Mouse (Mus musculus) heart, postnatal 10 days (tissue): ENCODE data around the gene Tmem119. TPM values are rescaled to one million over a fixed set of nuclear protein-coding genes. Genes with fewer than 3 reads are reported as not detected.
"Not testable (repeated sequence)": the region's sequence is repeated elsewhere in the genome, so short reads cannot be mapped to it uniquely, and the experiment has no call there.

Experiments
- DNase-seq, 2 experiments: peaks; one replicate each; pipeline ENCODE4 v3.0.0; 2021
- intact Hi-C: fragments of 180-260 bp; cut with DNase I; formaldehyde crosslinking; loops from one replicate; pipeline ENCODE4 v1.15.1; 2025
- total RNA-seq, 2 experiments: library from RNA; stranded (reverse); gene quantifications; 2 replicates each; pipeline ENCODE4 v1.2.3; 2021

The Tmem119 gene
- total RNA-seq, 2 experiments from 2014 or later: 14.6 to 18.5 TPM

- intact Hi-C loops: no loop called here
- no peak for DNase-seq
Observed at GRCm38 (mm10) chr5:113824228-113824627, 23.9 kb upstream of the Tmem119 start.

GRCm38 (mm10) chr5:113818572-113818971, 18.3 kb upstream of the Tmem119 start:
- intact Hi-C loops: no loop called here

GRCm38 (mm10) chr5:113815638-113816152, 15.4 kb upstream of the Tmem119 start:
- DNase-seq: peak; percentile 69 to 86
- intact Hi-C loops: loop anchor here (1.0 to 2.0 kb wide), 2 partner anchors 42 to 449 kb away; no protein-coding TSS in a partner anchor

More at GRCm38 (mm10) chr5:113818572-113818971, 18.3 kb upstream of the Tmem119 start:
- DNase-seq: no peak

GRCm38 (mm10) chr5:113815041-113815389, 14.7 kb upstream of the Tmem119 start:
- intact Hi-C loops: loop anchor here (1.0 to 2.0 kb wide), 2 partner anchors 42 to 448 kb away; no protein-coding TSS in a partner anchor
- no peak for DNase-seq

GRCm38 (mm10) chr5:113814111-113815040, 14.1 kb upstream of the Tmem119 start:
- DNase-seq: no peak
- intact Hi-C loops: loop anchor here (1.0 to 2.0 kb wide), 2 partner anchors 41 to 448 kb away; no protein-coding TSS in a partner anchor

- intact Hi-C loops: loop anchor here (2.0 kb wide), 1 partner anchor 447 kb away; no protein-coding TSS in a partner anchor
- DNase-seq: no peak
Observed at GRCm38 (mm10) chr5:113813608-113814007, 13.3 kb upstream of the Tmem119 start.

- DNase-seq: no peak
- intact Hi-C loops: no loop called here
Observed at GRCm38 (mm10) chr5:113812638-113813037, 12.3 kb upstream of the Tmem119 start.

GRCm38 (mm10) chr5:113811824-113812420, 11.6 kb upstream of the Tmem119 start:
- DNase-seq: peak; percentile 43 to 56
- intact Hi-C loops: not testable (repeated sequence)

- intact Hi-C loops: no loop called here
- DNase-seq: no peak
Observed at GRCm38 (mm10) chr5:113810111-113810510, 9.8 kb upstream of the Tmem119 start.

- intact Hi-C loops: no loop called here
- peak; percentile 49 to 55 for DNase-seq
Observed at GRCm38 (mm10) chr5:113808177-113808576, 7.9 kb upstream of the Tmem119 start.

- no peak for DNase-seq
- intact Hi-C loops: no loop called here
Observed at GRCm38 (mm10) chr5:113807712-113808111, 7.4 kb upstream of the Tmem119 start.

- intact Hi-C loops: no loop called here
- no peak for DNase-seq
Observed at GRCm38 (mm10) chr5:113806414-113806813, 6.1 kb upstream of the Tmem119 start.

- intact Hi-C loops: no loop called here
- DNase-seq: no peak
Observed at GRCm38 (mm10) chr5:113805301-113805700, 5.0 kb upstream of the Tmem119 start.

GRCm38 (mm10) chr5:113804395-113804966, 4.2 kb upstream of the Tmem119 start:
- intact Hi-C loops: no loop called here
- no peak for DNase-seq

- DNase-seq: no peak
- intact Hi-C loops: no loop called here
Observed at GRCm38 (mm10) chr5:113799691-113800090, 625 bp downstream of the Tmem119 start.

GRCm38 (mm10) chr5:113798525-113798924, 1.8 kb downstream of the Tmem119 start:
- DNase-seq: no peak
- intact Hi-C loops: no loop called here

GRCm38 (mm10) chr5:113797149-113797882, 3.0 kb downstream of the Tmem119 start:
- DNase-seq: no peak
- intact Hi-C loops: no loop called here

- intact Hi-C loops: no loop called here
- DNase-seq: no peak
Observed at GRCm38 (mm10) chr5:113796401-113797148, 3.7 kb downstream of the Tmem119 start.

GRCm38 (mm10) chr5:113791197-113792095, 8.9 kb downstream of the Tmem119 start:
- intact Hi-C loops: no loop called here
- DNase-seq: no peak
